Mouse (Mus musculus) liver, postnatal 0 days (tissue): ENCODE results near the gene Rpgrip1. TPM values are rescaled to one million over a fixed set of nuclear protein-coding genes. Genes with fewer than 3 reads are reported as not detected.
A peak's percentile ranks its signal among the peaks of the same experiment; 100 is the strongest.

Experiments
- ATAC-seq: fragments of 200-750 bp; cut with Nextera tagmentation; 2 replicates; pipeline ENCODE4 v1.8.0; 2017; ENCODE audit warnings: mild to moderate bottlenecking, moderate library complexity
- DNase-seq: peaks from one replicate; pipeline ENCODE4 v3.0.0-alpha.2; 2016
- H3K27ac ChIP-seq: fragments of 300-500 bp; sonication (generic); 2 replicates; pipeline ENCODE4 v1.5.1; 2014; ENCODE audit warnings: antibody characterized with exemption, moderate library complexity, mild to moderate bottlenecking, low read depth
- H3K27me3 ChIP-seq: fragments of 300-500 bp; sonication (generic); 2 replicates; pipeline ENCODE4 v1.6.1; 2014; ENCODE audit warnings: low read length, control low read depth, mixed read lengths; ENCODE audit not compliant: insufficient read depth
- H3K36me3 ChIP-seq: fragments of 300-500 bp; sonication (generic); replicated peaks from 2 replicates; pipeline ENCODE4 v1.6.1; 2014; ENCODE audit warnings: mild to moderate bottlenecking, control low read depth, low read length, moderate library complexity, mixed read lengths; ENCODE audit not compliant: insufficient read depth
- H3K4me1 ChIP-seq: fragments of 300-500 bp; sonication (generic); 2 replicates; pipeline ENCODE4 v1.6.1; 2014; ENCODE audit warnings: antibody characterized with exemption, mild to moderate bottlenecking, control low read depth; ENCODE audit not compliant: insufficient read depth
- H3K4me2 ChIP-seq: fragments of 300-500 bp; sonication (generic); 2 replicates; pipeline ENCODE4 v1.6.1; 2014; ENCODE audit warnings: low read depth, mild to moderate bottlenecking, low read length, moderate library complexity, mixed read lengths
- H3K4me3 ChIP-seq: fragments of 300-500 bp; sonication (generic); 2 replicates; pipeline ENCODE4 v1.5.1; 2014; ENCODE audit warnings: low read depth, low read length
- H3K9ac ChIP-seq: fragments of 300-500 bp; sonication (generic); replicated peaks from 2 replicates; pipeline ENCODE4 v1.6.1; 2014; ENCODE audit warnings: mild to moderate bottlenecking, moderate library complexity
- H3K9me3 ChIP-seq: fragments of 300-500 bp; sonication (generic); 2 replicates; pipeline ENCODE4 v1.6.1; 2016; ENCODE audit warnings: mild to moderate bottlenecking, control low read depth, low read length, mixed read lengths
- CTCF ChIP-seq: sonication (generic); IDR thresholded peaks from 2 replicates; pipeline ENCODE4 v1.5.1; 2016; ENCODE audit warnings: antibody characterized with exemption, low read depth
- EP300 ChIP-seq: IDR thresholded peaks from 2 replicates; pipeline ENCODE4 v1.6.1; 2016; ENCODE audit warnings: antibody characterized with exemption, low read depth, mild to moderate bottlenecking
- WGBS: fragments of 180-500 bp; shearing (Covaris S2); extraction: QIAGEN DNeasy Blood & Tissue Kit; methylation state at CpG from one replicate; pipeline ENCODE4 v1.1.7; 2014; ENCODE audit not compliant: insufficient replicate concordance; 5-methylcytosine and 5-hydroxymethylcytosine counted together
- polyA plus RNA-seq: library from polyadenylated mRNA; unstranded; fragments of >200 nt; fragmentation: Nextera tagmentation; extraction: Ambion mirVana; gene quantifications from 2 replicates; pipeline ENCODE4 v1.2.1, GENCODE M21; 2015

Gene Rpgrip1
- polyA plus RNA-seq, 1 experiment from 2014 or later: 30.7 TPM

DNA sequence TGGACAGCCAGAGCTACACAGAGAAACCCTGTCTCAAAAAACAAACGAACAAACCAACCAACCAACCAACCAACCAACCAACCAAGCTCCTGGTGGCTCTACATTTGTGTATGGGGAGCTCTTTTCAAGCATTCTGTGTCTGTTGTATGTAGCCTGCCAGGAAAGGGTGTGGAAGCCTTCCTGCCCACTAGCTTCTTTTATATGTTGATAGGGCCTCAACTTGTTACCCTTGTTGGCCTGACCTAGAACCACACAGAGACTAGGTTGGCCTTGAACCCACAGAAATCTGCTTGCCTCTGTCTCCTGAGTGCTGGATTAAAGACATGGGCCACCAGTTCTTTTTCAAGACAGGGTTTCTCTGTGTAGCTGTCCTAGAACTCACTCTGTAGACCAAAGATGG, 3.6 kb downstream of the Rpgrip1 start:
- no peak overlapping the region for H3K27ac ChIP-seq
- no peak overlapping the region for H3K4me2 ChIP-seq
- ATAC-seq: no peak
- H3K9ac ChIP-seq: no peak overlapping the region
- H3K9me3 ChIP-seq: no peaks in the 10 kb centered on the region
- TF ChIP-seq EP300: no peak
- no peak for TF ChIP-seq CTCF
- no peaks in the 10 kb centered on the region for H3K36me3 ChIP-seq
- WGBS: 75% methylated on average over 1 of the region's 1 CpGs
- DNase-seq: no peak
- H3K4me3 ChIP-seq: no peak overlapping the region
- peaks cover 8% of the 10 kb centered on the region; the same call in 1 of the 2 replicates for H3K4me1 ChIP-seq
- H3K27me3 ChIP-seq: no peaks in the 10 kb centered on the region

GRCm38 (mm10) chr14:52117241-52117640, 6.7 kb downstream of the Rpgrip1 start:
- Histone ChIP-seq H3K9me3 (no peaks in the 10 kb centered on the region), H3K27me3 (no peaks in the 10 kb centered on the region), H3K36me3 (no peaks in the 10 kb centered on the region), H3K27ac (no peak overlapping the region), H3K9ac (no peak overlapping the region), H3K4me1 (peaks cover 11% of the 10 kb centered on the region; the same call in 1 of the 2 replicates), H3K4me2 (no peak overlapping the region), H3K4me3 (no peak overlapping the region)
- whole genome bisulfite sequencing: 83% methylated on average over 5 of the region's 5 CpGs
- ATAC-seq (no peak), DNase-seq (no peak)
- TF ChIP-seq CTCF (no peak), EP300 (no peak)

DNA sequence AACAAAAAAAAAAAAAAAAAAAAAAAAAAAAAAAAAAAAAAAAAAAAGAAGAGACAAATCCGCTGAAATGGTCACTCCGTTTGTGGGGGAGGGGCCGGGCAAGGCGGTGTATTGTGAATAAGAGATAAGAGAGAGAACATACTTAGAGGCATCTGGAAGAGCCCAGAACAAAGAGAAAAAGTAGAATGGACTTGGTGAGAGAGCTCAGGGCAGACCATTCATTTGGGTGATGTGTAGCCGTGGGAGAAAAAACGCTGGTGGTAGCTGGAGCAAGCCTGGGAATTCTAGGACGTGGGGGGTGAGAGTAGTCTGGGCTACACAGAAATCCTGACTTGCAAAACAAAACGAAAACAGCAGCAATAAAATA, 7.9 kb downstream of the Rpgrip1 start:
- Histone ChIP-seq H3K4me2 (peak overlapping the region; percentile 96), H3K4me1 (peaks cover 11% of the 10 kb centered on the region; the same call in 1 of the 2 replicates), H3K36me3 (no peaks in the 10 kb centered on the region), H3K27ac (peak overlapping the region; percentile 86), H3K9ac (peak overlapping the region; percentile 72; the same call in 1 of the 2 replicates), H3K4me3 (peak overlapping the region; percentile 57), H3K9me3 (no peaks in the 10 kb centered on the region), H3K27me3 (no peaks in the 10 kb centered on the region)
- no peak for TF ChIP-seq EP300
- TF ChIP-seq CTCF: no peak
- 22% methylated on average over 8 of the region's 8 CpGs for WGBS
- ATAC-seq: peak; percentile 14; the same call in 1 of the 2 replicates
- peak; percentile 50 for DNase-seq

DNA sequence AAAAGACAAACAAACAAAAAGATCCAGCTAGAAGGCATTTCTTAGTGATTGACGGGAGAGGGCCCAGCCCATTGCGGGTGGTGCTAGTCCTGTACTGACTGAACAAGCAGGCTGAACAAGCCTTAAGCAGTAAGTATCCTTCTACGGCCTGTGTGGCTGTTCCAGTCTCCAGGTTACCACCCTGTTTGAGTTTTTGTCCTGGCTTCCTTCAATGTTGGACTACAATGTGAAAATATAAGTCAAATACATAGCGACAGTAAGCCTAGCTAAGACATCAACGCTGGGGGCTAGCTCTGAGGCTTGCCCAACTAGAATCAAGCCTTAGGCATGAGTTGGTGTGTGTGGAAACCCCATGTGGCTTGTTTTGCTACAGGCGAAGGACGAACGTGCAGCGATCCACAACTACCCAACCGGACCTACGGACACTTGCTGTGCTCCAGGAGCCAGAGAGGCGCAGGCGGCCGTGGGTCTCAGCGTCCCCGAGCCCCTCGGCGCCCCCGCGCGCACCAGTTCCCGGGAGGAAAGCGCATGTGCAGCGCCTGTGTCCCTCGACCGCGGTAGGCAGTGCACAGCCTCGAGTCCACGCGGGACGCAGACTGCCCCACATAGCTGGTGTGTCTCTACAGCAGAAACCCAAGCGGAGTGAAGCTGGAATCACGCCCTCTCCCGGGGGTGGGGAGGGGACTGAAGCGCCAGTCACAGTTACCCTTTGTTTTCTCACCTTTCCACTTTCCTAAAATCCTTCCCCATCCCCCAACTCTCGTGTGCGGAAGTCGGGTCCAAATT, 8.5 kb downstream of the Rpgrip1 start:
- Histone ChIP-seq H3K4me3 (peak overlapping the region; percentile 57), H3K9me3 (no peaks in the 10 kb centered on the region), H3K4me1 (peaks cover 11% of the 10 kb centered on the region), H3K9ac (peak overlapping the region; percentile 72), H3K27me3 (no peaks in the 10 kb centered on the region), H3K4me2 (peak overlapping the region; percentile 96), H3K27ac (peak overlapping the region; percentile 86), H3K36me3 (no peaks in the 10 kb centered on the region)
- peak; percentile 82 for ATAC-seq
- TF ChIP-seq CTCF: peak; percentile 39
- no peak for TF ChIP-seq EP300
- DNase-seq: peak; percentile 67
- WGBS: under 1% methylated on average over 38 of the region's 38 CpGs

DNA sequence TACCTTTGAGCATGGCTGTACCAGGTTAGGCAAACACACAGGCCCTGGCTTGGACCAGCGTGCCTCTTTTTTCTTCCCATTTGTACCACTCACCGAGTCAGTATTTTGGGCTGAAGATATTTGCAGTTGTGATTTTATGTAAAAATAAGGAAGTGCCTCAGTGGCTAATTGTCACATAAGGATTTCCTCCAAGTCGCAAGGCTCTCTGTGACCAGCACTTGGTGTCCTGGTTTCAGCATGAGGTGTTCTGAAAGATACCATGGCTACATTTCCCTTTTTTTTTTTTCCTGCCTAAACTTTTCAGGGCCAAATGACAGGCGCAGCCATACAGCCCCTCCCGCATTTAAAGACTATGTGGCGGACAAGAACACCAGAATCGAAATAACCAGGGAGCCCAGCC, 9.7 kb downstream of the Rpgrip1 start:
- TF ChIP-seq EP300 (no peak), CTCF (no peak)
- DNase-seq: no peak
- H3K27me3 ChIP-seq: no peaks in the 10 kb centered on the region
- H3K9me3 ChIP-seq: no peaks in the 10 kb centered on the region
- no peak overlapping the region for H3K4me3 ChIP-seq
- no peak for ATAC-seq
- H3K9ac ChIP-seq: no peak overlapping the region
- no peaks in the 10 kb centered on the region for H3K36me3 ChIP-seq
- 29% methylated on average over 7 of the region's 7 CpGs for WGBS
- peak overlapping the region; percentile 96 for H3K4me2 ChIP-seq
- no peak overlapping the region for H3K27ac ChIP-seq
- peaks cover 13% of the 10 kb centered on the region for H3K4me1 ChIP-seq

DNA sequence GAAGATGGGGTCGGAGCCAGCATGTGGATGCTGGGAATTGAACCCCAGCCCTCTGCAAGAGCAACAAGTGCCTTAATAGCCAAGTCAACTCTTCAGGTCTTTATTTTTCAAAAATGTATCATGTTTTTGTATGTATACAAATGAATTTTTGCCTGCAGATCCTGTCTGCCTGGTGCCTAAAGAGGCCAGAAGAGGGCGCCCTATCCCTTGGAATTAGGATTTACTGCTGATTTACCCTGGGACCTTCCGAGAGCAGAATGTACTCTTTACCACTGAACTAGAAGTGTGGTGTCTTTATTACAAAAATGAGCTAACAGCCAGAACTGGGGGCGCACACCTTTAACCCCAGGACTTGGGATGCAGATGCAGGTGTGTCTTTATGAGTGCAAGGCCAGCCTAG, 13.4 kb downstream of the Rpgrip1 start:
- Histone ChIP-seq H3K27ac (no peak overlapping the region), H3K36me3 (no peaks in the 10 kb centered on the region), H3K9ac (no peak overlapping the region), H3K27me3 (no peaks in the 10 kb centered on the region), H3K4me1 (peaks cover 7% of the 10 kb centered on the region), H3K4me3 (no peak overlapping the region), H3K4me2 (peak overlapping the region; percentile 19; the same call in 1 of the 2 replicates), H3K9me3 (no peaks in the 10 kb centered on the region)
- DNase-seq: peak; percentile 79
- 15% methylated on average over 4 of the region's 4 CpGs for WGBS
- TF ChIP-seq CTCF (peak; percentile 87), EP300 (no peak)
- ATAC-seq: no peak
